Mouse (Mus musculus): ENCODE results near the gene Pxn. TPM values are rescaled to one million over a fixed set of nuclear protein-coding genes. Genes with fewer than 3 reads are reported as not detected.
"Not testable (repeated sequence)": the region's sequence is repeated elsewhere in the genome, so short reads cannot be mapped to it uniquely, and the experiment has no call there.

The Pxn gene
- polyA plus RNA-seq, 2 experiments from 2014 or later, result 14.5 to 21.0 TPM

GRCm38 (mm10) chr5:115509321-115509761, 2.9 kb downstream of the Pxn start:
- no peak for ATAC-seq

GRCm38 (mm10) chr5:115509790-115510689, 3.6 kb downstream of the Pxn start:
- no peak for ATAC-seq

- no peak for ATAC-seq
Observed at GRCm38 (mm10) chr5:115512375-115512774, 5.9 kb downstream of the Pxn start.

GRCm38 (mm10) chr5:115513246-115513645, 6.8 kb downstream of the Pxn start:
- ATAC-seq, result no peak

- ATAC-seq, result no peak
Observed at GRCm38 (mm10) chr5:115513721-115514120, 7.2 kb downstream of the Pxn start.

- no peak for ATAC-seq
Observed at GRCm38 (mm10) chr5:115514346-115514745, 7.9 kb downstream of the Pxn start.

GRCm38 (mm10) chr5:115514896-115515587, 8.6 kb downstream of the Pxn start:
- no peak for ATAC-seq

- peak; percentile 85 for ATAC-seq
Observed at GRCm38 (mm10) chr5:115516081-115516907, 9.8 kb downstream of the Pxn start.

GRCm38 (mm10) chr5:115516908-115517307, 10.4 kb downstream of the Pxn start:
- ATAC-seq, result no peak

- ATAC-seq, result peak; percentile 9
Observed at GRCm38 (mm10) chr5:115517501-115517900, 11.0 kb downstream of the Pxn start.

- not testable (repeated sequence) for ATAC-seq
Observed at GRCm38 (mm10) chr5:115518214-115518613, 11.7 kb downstream of the Pxn start.

GRCm38 (mm10) chr5:115520325-115520869, 13.9 kb downstream of the Pxn start:
- ATAC-seq, result no peak

- peak; percentile 90 for ATAC-seq
Observed at GRCm38 (mm10) chr5:115521553-115522461, 15.3 kb downstream of the Pxn start.

- ATAC-seq, result no peak
Observed at GRCm38 (mm10) chr5:115522531-115522930, 16.1 kb downstream of the Pxn start.

- ATAC-seq, result no peak
Observed at GRCm38 (mm10) chr5:115522981-115523499, 16.6 kb downstream of the Pxn start.

- ATAC-seq, result no peak
Observed at GRCm38 (mm10) chr5:115523971-115524370, 17.5 kb downstream of the Pxn start.

GRCm38 (mm10) chr5:115524471-115524870, 18.0 kb downstream of the Pxn start:
- ATAC-seq, result no peak

GRCm38 (mm10) chr5:115525416-115525815, 18.9 kb downstream of the Pxn start:
- ATAC-seq, result no peak

- no peak for ATAC-seq
Observed at GRCm38 (mm10) chr5:115525943-115526342, 19.5 kb downstream of the Pxn start.

GRCm38 (mm10) chr5:115526456-115527202, 20.2 kb downstream of the Pxn start:
- ATAC-seq, result no peak
